Comparison of ENCODE assay signal across 25 mouse cellular contexts in the genomic region with DNA sequence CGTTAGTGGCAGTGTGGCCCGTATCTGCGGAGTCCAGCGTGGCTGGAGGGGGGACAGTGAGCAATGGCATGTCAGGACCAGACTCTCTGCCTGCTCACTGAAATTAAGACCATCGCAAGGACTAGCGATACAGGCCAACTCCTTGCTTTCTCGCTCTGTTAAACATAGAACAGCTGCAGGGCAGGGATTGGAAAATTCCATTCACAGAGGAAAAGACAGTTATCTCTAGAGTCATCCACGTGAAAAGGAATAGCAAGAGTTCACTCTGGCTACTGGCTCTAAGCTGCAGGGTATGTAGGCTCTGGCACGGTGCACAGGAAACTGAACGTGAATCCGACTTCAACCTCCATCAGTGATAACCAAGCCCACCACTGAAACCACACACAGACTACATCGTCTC. TPM values are rescaled to one million over a fixed set of nuclear protein-coding genes. Genes with fewer than 3 reads are reported as not detected.
A peak's percentile ranks its signal among the peaks of the same experiment; 100 is the strongest.
DNase-seq lines count a peak whose midpoint lies in the region; ATAC-seq and TF ChIP-seq lines count a peak whose summit lies in the region.
"Had no signal": no experiment of that assay in that cellular context is flagged by ENCODE, and none has a peak within 500 bp of the region (broad histone marks: within the 10 kb centered on the region; RNA-seq: fewer than 3 reads in every experiment).

No protein-coding gene starts in this region.

- no peak overlapping the region for H3K4me2 ChIP-seq in heart, embryonic 15.5 days
- no peak overlapping the region for H3K4me2 ChIP-seq in kidney, postnatal 0 days (ENCODE audit: low read length)
- H3K4me2 ChIP-seq: intestine, embryonic 15.5 days; limb, embryonic 12.5 days; liver, embryonic 12.5 days had no signal

- no peak for TF ChIP-seq EP300 in heart, adult 2 months (IDR thresholded peaks at IDR 0.05; ENCODE audit: insufficient read depth, low read depth, low read length)

- DNase-seq in heart, adult 2 months = no peak
- peak; percentile 47 for DNase-seq in kidney, postnatal 0 days (ENCODE audit: low spot score)
- DNase-seq in kidney, postnatal 4 days = no peak
- DNase-seq in ES-E14 (ENCODE audit: low read depth, low spot score) = no peak
- peak; percentile 64 for DNase-seq in retina, postnatal 1 day
- DNase-seq in adrenal gland, adult 8-10 months = no peak
- DNase-seq: adrenal gland, postnatal 36 days; cerebellum, adult 9-10 months; gastrocnemius, postnatal 25 days; heart, adult 18-20 months; heart, postnatal 4 days; lung, adult 18-20 months; lung, postnatal 10 days had no signal

- no peak overlapping the region for H3K4me3 ChIP-seq in heart, embryonic 15.5 days
- H3K4me3 ChIP-seq in heart, adult 2 months = no peak overlapping the region
- no peak overlapping the region for H3K4me3 ChIP-seq in kidney, postnatal 0 days (replicated peaks; ENCODE audit: low read depth, low read length)
- H3K4me3 ChIP-seq in ES-E14 (ENCODE audit: insufficient read depth in 1 of 2, low read depth in 1 of 2, low read length in 2 of 2, poor library complexity in 1 of 2, severe bottlenecking in 1 of 2) = peak overlapping the region; percentile 34 to 48; a peak in 3 of 4 replicates
- H3K4me3 ChIP-seq: forebrain, embryonic 10.5 days; intestine, embryonic 15.5 days; limb, embryonic 12.5 days; liver, embryonic 12.5 days; midbrain, embryonic 10.5 days; myocyte had no signal

- H3K9me3 ChIP-seq in heart, embryonic 15.5 days (replicated peaks) = no peaks in the 10 kb centered on the region
- no peaks in the 10 kb centered on the region for H3K9me3 ChIP-seq in kidney, postnatal 0 days (replicated peaks; ENCODE audit: low read length)
- no peaks in the 10 kb centered on the region for H3K9me3 ChIP-seq in ES-E14 (ENCODE audit: control insufficient read depth, insufficient read depth, low read depth, low read length)
- H3K9me3 ChIP-seq: intestine, embryonic 15.5 days; liver, embryonic 12.5 days had no signal

- no peaks in the 10 kb centered on the region for H3K27me3 ChIP-seq in heart, embryonic 15.5 days
- H3K27me3 ChIP-seq in heart, adult 2 months (ENCODE audit: control insufficient read depth, insufficient read depth, low read length) = no peaks in the 10 kb centered on the region
- H3K27me3 ChIP-seq in kidney, postnatal 0 days (ENCODE audit: insufficient read depth, low read length) = no peaks in the 10 kb centered on the region
- H3K27me3 ChIP-seq: intestine, embryonic 15.5 days; limb, embryonic 12.5 days; liver, embryonic 12.5 days had no signal

- in situ Hi-C loops in ES-E14 (cut with MboI; ENCODE audit: low sequenced_read_pairs in 2 of 2, unreplicated experiment in 2 of 2) = no loop called here

- ATAC-seq in heart, embryonic 15.5 days (replicated peaks; ENCODE audit: insufficient number of reproducible peaks, insufficient read depth, low FRiP score, low read depth) = 0 out of 2 replicates have a peak, but pooled peaks have one; percentile 18
- ATAC-seq in kidney, postnatal 0 days (replicated peaks; ENCODE audit: low FRiP score, low read depth) = 0 out of 2 replicates have a peak, but pooled peaks have one; percentile 19
- ATAC-seq: CD4-positive, CD25-positive, alpha-beta regulatory T cell, adult 4 months; forebrain, embryonic 16.5 days; hindbrain, embryonic 16.5 days; intestine, embryonic 15.5 days; liver, embryonic 12.5 days; midbrain, embryonic 16.5 days had no signal

- H3K79me2 ChIP-seq in heart, adult 2 months (replicated peaks; ENCODE audit: control insufficient read depth, insufficient read depth, low read length) = no peaks in the 10 kb centered on the region

- H3K4me1 ChIP-seq in heart, embryonic 15.5 days (replicated peaks) = peaks cover 8% of the 10 kb centered on the region; the same call in 1 of the 2 replicates
- no peaks in the 10 kb centered on the region; the same call in 1 of the 2 replicates for H3K4me1 ChIP-seq in heart, adult 2 months (ENCODE audit: control insufficient read depth, insufficient read depth, low read length)
- H3K4me1 ChIP-seq in kidney, postnatal 0 days (replicated peaks; ENCODE audit: insufficient read depth, low read length) = 0 out of 2 replicates have a peak, but pooled peaks cover 5% of the 10 kb centered on the region
- H3K4me1 ChIP-seq in ES-E14 (ENCODE audit: control insufficient read depth in 2 of 2, insufficient read depth in 2 of 2, low read length in 2 of 2, poor library complexity in 1 of 2) = peaks cover 11 to 13% of the 10 kb centered on the region in 2 experiments
- H3K4me1 ChIP-seq: midbrain, embryonic 10.5 days had no signal

- TF ChIP-seq CTCF in heart, adult 2 months (IDR thresholded peaks at IDR 0.05) = no peak
- no peak for TF ChIP-seq CTCF in kidney, postnatal 0 days (IDR thresholded peaks at IDR 0.05; ENCODE audit: low read depth)

- no peak overlapping the region for H3K9ac ChIP-seq in heart, embryonic 15.5 days
- no peak overlapping the region for H3K9ac ChIP-seq in heart, adult 2 months (ENCODE audit: low read depth, low read length)
- H3K9ac ChIP-seq in kidney, postnatal 0 days (ENCODE audit: low read depth, low read length) = no peak overlapping the region
- peak overlapping the region; percentile 61; the same call in 1 of the 2 replicates for H3K9ac ChIP-seq in ES-E14 (ENCODE audit: insufficient read depth, low read depth, low read length, poor library complexity, severe bottlenecking)
- H3K9ac ChIP-seq: intestine, embryonic 15.5 days; limb, embryonic 12.5 days; liver, embryonic 12.5 days had no signal

- no peak for TF ChIP-seq POLR2A in heart, adult 2 months (IDR thresholded peaks at IDR 0.05; ENCODE audit: insufficient read depth, low read depth, low read length)

- WGBS in heart, embryonic 15.5 days = 67% methylated on average over 12 of the region's 12 CpGs
- WGBS in heart, adult 2 months = 65% methylated on average over 12 of the region's 12 CpGs
- 51% methylated on average over 12 of the region's 12 CpGs for WGBS in kidney, postnatal 0 days

- H3K27ac ChIP-seq in heart, embryonic 15.5 days = no peak overlapping the region
- no peak overlapping the region for H3K27ac ChIP-seq in heart, adult 2 months
- peak overlapping the region; percentile 38; the same call in 1 of the 2 replicates for H3K27ac ChIP-seq in kidney, postnatal 0 days
- H3K27ac ChIP-seq in ES-E14 (ENCODE audit: insufficient read depth, low read depth, low read length, poor library complexity, severe bottlenecking) = no peak overlapping the region
- H3K27ac ChIP-seq: forebrain, embryonic 10.5 days; intestine, embryonic 15.5 days; limb, embryonic 12.5 days; liver, embryonic 12.5 days; midbrain, embryonic 10.5 days had no signal

- peaks cover 4% of the 10 kb centered on the region; the same call in 1 of the 2 replicates for H3K36me3 ChIP-seq in heart, embryonic 15.5 days
- H3K36me3 ChIP-seq in heart, adult 2 months (ENCODE audit: control insufficient read depth, insufficient read depth, low read length) = no peaks in the 10 kb centered on the region
- H3K36me3 ChIP-seq in kidney, postnatal 0 days (ENCODE audit: insufficient read depth, low read length) = no peaks in the 10 kb centered on the region
- no peaks in the 10 kb centered on the region for H3K36me3 ChIP-seq in ES-E14 (ENCODE audit: control insufficient read depth, insufficient read depth, low read length, poor library complexity, severe bottlenecking)
- H3K36me3 ChIP-seq: intestine, embryonic 15.5 days had no signal

- intact Hi-C loops in heart, adult 2 months (cut with DNase I) = no loop called here

TF ChIP-seq in ES-E14, 5 proteins besides CTCF, POLR2A, EP300 and RAD21:
- TF ChIP-seq CHD2 (IDR thresholded peaks at IDR 0.05; ENCODE audit: low read depth, low read length) (no peak), ZC3H11A (IDR thresholded peaks at IDR 0.05; ENCODE audit: borderline replicate concordance, low read depth, low read length) (no peak), HCFC1 (IDR thresholded peaks at IDR 0.05; ENCODE audit: borderline replicate concordance, insufficient read depth, low read length) (no peak), MAFK (IDR thresholded peaks at IDR 0.05; ENCODE audit: insufficient read depth, low read depth, low read length) (no peak), ZNF384 (IDR thresholded peaks at IDR 0.05; ENCODE audit: low read depth, low read length) (no peak)

RNA-seq across cellular contexts. Expression of a gene that starts 26.2 kb away (rescaled TPM):
- 5.6 and 5.7 TPM in 2 replicates for polyA plus RNA-seq in heart, embryonic 15.5 days (2015; fragmentation: Nextera tagmentation; extraction: Ambion mirVana)
- total RNA-seq in heart, adult 2 months (2021) = 1 to 10 TPM; 5.4 to 5.9 TPM
- polyA plus RNA-seq in heart, adult 2 months (2012; rRNA removed) = 2.4 and 3.7 TPM in 2 replicates
- polyA plus RNA-seq in kidney, postnatal 0 days (2015; fragmentation: Nextera tagmentation; extraction: Ambion mirVana) = 5.4 and 5.6 TPM in 2 replicates
- 4.3 and 7.3 TPM in 2 replicates for total RNA-seq in ES-E14 (2012; rRNA removed)
- total RNA-seq in adrenal gland, adult 8-10 months (2022) = 10 to 100 TPM; 43.1 to 64.5 (median 46.1) TPM

RNA-seq across cellular contexts. Expression of a gene that starts 29.4 kb away (rescaled TPM):
- polyA plus RNA-seq in heart, embryonic 15.5 days (2015; fragmentation: Nextera tagmentation; extraction: Ambion mirVana) = 17.3 and 21.6 TPM in 2 replicates
- 1 to 10 TPM; 8.0 to 9.4 TPM for total RNA-seq in heart, adult 2 months (2021)
- polyA plus RNA-seq in heart, adult 2 months (2012; rRNA removed) = 10.8 and 12.2 TPM in 2 replicates
- 43.7 and 44.2 TPM in 2 replicates for polyA plus RNA-seq in kidney, postnatal 0 days (2015; fragmentation: Nextera tagmentation; extraction: Ambion mirVana)
- total RNA-seq in ES-E14 (2012; rRNA removed) = 73.6 and 86.4 TPM in 2 replicates
- 10 to 100 TPM; 21.3 to 23.2 (median 21.4) TPM for total RNA-seq in adrenal gland, adult 8-10 months (2022)

RNA-seq across cellular contexts. Expression of a gene that starts 29.6 kb away (rescaled TPM):
- 0.10 and 0.18 TPM in 2 replicates for polyA plus RNA-seq in heart, embryonic 15.5 days (2015; fragmentation: Nextera tagmentation; extraction: Ambion mirVana)
- not detected for total RNA-seq in heart, adult 2 months (2021)
- 0.35 and 0.47 TPM in 2 replicates for polyA plus RNA-seq in heart, adult 2 months (2012; rRNA removed)
- 0.32 and 0.46 TPM in 2 replicates for polyA plus RNA-seq in kidney, postnatal 0 days (2015; fragmentation: Nextera tagmentation; extraction: Ambion mirVana)
- total RNA-seq in ES-E14 (2012; rRNA removed) = not detected in 2 replicates
- total RNA-seq in adrenal gland, adult 8-10 months (2022) = under 1 TPM in 3 of 4 experiments, not detected in 1; 0.19 to 0.52 (median 0.21) TPM
- total RNA-seq: adrenal gland, postnatal 36 days; heart, adult 18-20 months had no signal
- polyA plus RNA-seq: CD4-positive, CD25-positive, alpha-beta regulatory T cell, adult 4 months; small intestine, adult 2 months had no signal

Comparison
In these comparisons a context has a peak if more than half of its experiments do, and no peak if none do; other contexts are left out.
1. DNase-seq: peak in kidney, postnatal 0 days (single experiment) and retina, postnatal 1 day (single experiment); none in heart, adult 2 months (0 of 2), kidney, postnatal 4 days (0 of 2), ES-E14 (single experiment) and adrenal gland, adult 8-10 months (single experiment).
2. H3K4me3 ChIP-seq: peak in ES-E14 (2 of 2); none in heart, embryonic 15.5 days (single experiment), heart, adult 2 months (single experiment) and kidney, postnatal 0 days (single experiment).